Mouse (Mus musculus) hindbrain, embryonic 15.5 days (tissue): Measurements from ENCODE around the gene Cacna1c. TPM values are rescaled to one million over a fixed set of nuclear protein-coding genes. Genes with fewer than 3 reads are reported as not detected.

ENCODE experiments used
- ATAC-seq: fragments of 200-750 bp; cut with Nextera tagmentation; 2 replicates; pipeline ENCODE4 v1.8.0; 2017; ENCODE audit warnings: low read depth, moderate number of reproducible peaks, moderate TSS enrichment; ENCODE audit not compliant: low FRiP score
- H3K27ac ChIP-seq: fragments of 300-500 bp; sonication (generic); replicated peaks from 2 replicates; pipeline ENCODE4 v1.5.1; 2015; ENCODE audit warnings: mild to moderate bottlenecking, inconsistent platforms
- H3K27me3 ChIP-seq: fragments of 300-500 bp; sonication (generic); 2 replicates; pipeline ENCODE4 v1.6.1; 2015; ENCODE audit warnings: control low read depth, inconsistent platforms
- H3K36me3 ChIP-seq: fragments of 300-500 bp; sonication (generic); 2 replicates; pipeline ENCODE4 v1.6.1; 2015; ENCODE audit warnings: control low read depth, inconsistent platforms
- H3K4me1 ChIP-seq: fragments of 300-500 bp; sonication (generic); replicated peaks from 2 replicates; pipeline ENCODE4 v1.6.1; 2015; ENCODE audit warnings: control low read depth, inconsistent platforms
- H3K4me2 ChIP-seq: fragments of 300-500 bp; sonication (generic); 2 replicates; pipeline ENCODE4 v1.6.1; 2015; ENCODE audit warnings: moderate library complexity, mild to moderate bottlenecking, inconsistent platforms
- H3K4me3 ChIP-seq: fragments of 300-500 bp; sonication (generic); 2 replicates; pipeline ENCODE4 v1.5.1; 2015; ENCODE audit warnings: mild to moderate bottlenecking, inconsistent platforms
- H3K9ac ChIP-seq: fragments of 300-500 bp; sonication (generic); 2 replicates; pipeline ENCODE4 v1.6.1; 2015; ENCODE audit warnings: inconsistent platforms
- H3K9me3 ChIP-seq: fragments of 300-500 bp; sonication (generic); 2 replicates; pipeline ENCODE4 v1.6.1; 2016; ENCODE audit warnings: control low read depth, inconsistent platforms
- WGBS: fragments of 180-500 bp; shearing (Covaris S2); methylation state at CpG from one replicate; pipeline ENCODE4 v1.1.7; 2015; 5-methylcytosine and 5-hydroxymethylcytosine counted together
- polyA plus RNA-seq: library from polyadenylated mRNA; unstranded; fragments of >200 nt; fragmentation: Nextera tagmentation; extraction: Ambion mirVana; gene quantifications from 2 replicates; pipeline ENCODE4 v1.2.1, GENCODE M21; 2015

The Cacna1c gene
- polyA plus RNA-seq, 1 experiment from 2014 or later = 7.0 TPM

DNA sequence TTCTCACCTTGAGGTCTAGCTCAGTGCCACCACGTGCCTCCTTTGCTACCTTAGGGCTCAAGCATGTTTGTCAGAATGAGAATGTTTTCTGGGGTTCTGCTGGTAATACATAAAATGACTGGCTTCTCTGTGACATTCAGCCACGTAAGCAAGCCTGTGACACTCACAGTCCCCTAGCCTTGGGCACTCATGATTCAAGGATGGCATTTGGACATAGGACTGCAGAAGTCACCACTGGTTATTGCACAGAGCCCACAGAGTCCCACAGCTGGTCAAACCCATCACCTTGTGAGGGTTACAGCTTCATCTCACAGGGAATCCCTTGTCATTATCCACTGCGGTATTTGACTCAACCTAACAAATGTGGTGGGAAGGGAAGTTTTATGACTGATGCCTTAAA lies 408.3 kb downstream of the Cacna1c start:
- WGBS = 91% methylated on average over 3 of the region's 3 CpGs
- Histone ChIP-seq H3K4me2 (no peak overlapping the region), H3K27ac (no peak overlapping the region), H3K36me3 (no peaks in the 10 kb centered on the region), H3K9ac (no peak overlapping the region), H3K4me1 (peaks cover 26% of the 10 kb centered on the region), H3K4me3 (no peak overlapping the region), H3K9me3 (no peaks in the 10 kb centered on the region), H3K27me3 (no peaks in the 10 kb centered on the region)
- ATAC-seq = no peak

DNA sequence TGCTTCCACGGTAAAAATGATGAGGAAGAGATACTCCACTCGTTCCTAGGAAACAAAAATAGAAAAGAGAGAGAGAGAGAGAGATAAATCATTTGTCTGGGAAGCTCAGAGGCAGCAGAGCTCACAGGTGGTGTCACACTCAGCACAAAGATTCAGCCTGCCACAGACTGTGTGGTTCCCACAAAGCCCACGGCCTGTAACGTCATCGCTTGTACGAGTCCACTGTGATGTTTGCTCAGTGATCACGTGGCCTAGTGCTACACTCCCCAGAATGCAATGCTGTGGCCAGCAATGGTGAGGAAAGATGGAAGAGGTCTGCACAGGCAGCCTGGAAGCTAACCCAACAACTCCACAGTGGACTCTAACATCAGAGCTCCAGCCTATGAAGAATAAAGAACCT lies 415.9 kb downstream of the Cacna1c start:
- Histone ChIP-seq H3K4me1 (0 out of 2 replicates have a peak, but pooled peaks cover 2% of the 10 kb centered on the region), H3K27ac (no peak overlapping the region), H3K9me3 (no peaks in the 10 kb centered on the region), H3K4me3 (no peak overlapping the region), H3K36me3 (no peaks in the 10 kb centered on the region), H3K9ac (no peak overlapping the region), H3K27me3 (no peaks in the 10 kb centered on the region), H3K4me2 (no peak overlapping the region)
- ATAC-seq = no peak
- WGBS = 77% methylated on average over 7 of the region's 7 CpGs

DNA sequence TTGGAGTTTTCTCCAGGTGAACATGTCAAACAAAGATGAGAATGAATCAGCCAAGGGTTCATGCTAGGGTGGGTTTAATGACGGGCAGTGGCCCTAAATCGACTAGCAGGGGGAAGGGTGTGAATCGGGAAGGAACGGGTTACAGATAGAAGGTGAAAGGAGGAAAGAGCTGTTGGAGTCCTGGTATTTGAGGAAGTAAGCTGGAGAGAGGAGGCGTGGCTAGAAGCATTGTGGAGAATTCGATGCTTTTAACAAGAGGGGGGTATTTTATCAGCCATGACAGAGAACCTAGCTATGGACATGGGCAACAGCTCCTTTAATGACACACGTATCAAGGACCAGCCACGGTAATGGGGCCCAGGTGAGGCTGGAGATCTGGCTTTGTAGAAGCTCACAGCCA lies 417.0 kb downstream of the Cacna1c start:
- H3K4me1 ChIP-seq = 0 out of 2 replicates have a peak, but pooled peaks cover 2% of the 10 kb centered on the region
- no peaks in the 10 kb centered on the region for H3K9me3 ChIP-seq
- no peak overlapping the region for H3K4me3 ChIP-seq
- H3K4me2 ChIP-seq = no peak overlapping the region
- H3K36me3 ChIP-seq = peaks cover 6% of the 10 kb centered on the region
- ATAC-seq = no peak
- no peak overlapping the region for H3K9ac ChIP-seq
- no peaks in the 10 kb centered on the region for H3K27me3 ChIP-seq
- H3K27ac ChIP-seq = no peak overlapping the region
- 85% methylated on average over 8 of the region's 8 CpGs for WGBS

- Histone ChIP-seq H3K4me1 (no peaks in the 10 kb centered on the region), H3K27ac (no peak overlapping the region), H3K9me3 (no peaks in the 10 kb centered on the region), H3K4me3 (no peak overlapping the region), H3K4me2 (no peak overlapping the region), H3K27me3 (no peaks in the 10 kb centered on the region), H3K9ac (no peak overlapping the region), H3K36me3 (peaks cover 6% of the 10 kb centered on the region)
- WGBS = 77% methylated on average over 8 of the region's 8 CpGs
- no peak for ATAC-seq
These were observed 418.8 kb downstream of the Cacna1c start for GRCm38 (mm10) chr6:118777457-118777856.

DNA sequence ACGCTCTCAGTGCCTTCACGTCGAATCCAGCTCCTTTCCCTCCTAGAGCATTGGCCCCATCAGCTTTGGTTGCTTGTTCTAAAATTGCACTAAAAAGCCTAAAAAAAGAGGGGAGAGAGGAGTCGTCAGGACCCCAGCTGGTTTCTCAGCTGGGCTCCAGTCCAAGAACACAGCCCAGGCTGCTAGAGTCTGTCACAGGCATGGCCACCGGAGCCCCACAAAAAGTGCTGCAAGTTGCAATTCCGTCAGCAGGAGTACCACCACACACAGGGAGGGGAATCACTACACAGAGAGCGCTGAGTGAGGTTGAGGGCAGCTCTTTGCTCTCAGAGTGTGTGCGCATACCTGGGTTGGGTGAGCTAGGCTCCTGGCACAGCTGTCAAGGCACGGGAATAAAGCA lies 419.8 kb downstream of the Cacna1c start:
- H3K4me2 ChIP-seq = no peak overlapping the region
- no peak overlapping the region for H3K9ac ChIP-seq
- no peaks in the 10 kb centered on the region for H3K27me3 ChIP-seq
- 75% methylated on average over 9 of the region's 9 CpGs for WGBS
- H3K4me3 ChIP-seq = no peak overlapping the region
- peaks cover 6% of the 10 kb centered on the region for H3K36me3 ChIP-seq
- H3K9me3 ChIP-seq = no peaks in the 10 kb centered on the region
- no peaks in the 10 kb centered on the region for H3K4me1 ChIP-seq
- H3K27ac ChIP-seq = no peak overlapping the region
- no peak for ATAC-seq

DNA sequence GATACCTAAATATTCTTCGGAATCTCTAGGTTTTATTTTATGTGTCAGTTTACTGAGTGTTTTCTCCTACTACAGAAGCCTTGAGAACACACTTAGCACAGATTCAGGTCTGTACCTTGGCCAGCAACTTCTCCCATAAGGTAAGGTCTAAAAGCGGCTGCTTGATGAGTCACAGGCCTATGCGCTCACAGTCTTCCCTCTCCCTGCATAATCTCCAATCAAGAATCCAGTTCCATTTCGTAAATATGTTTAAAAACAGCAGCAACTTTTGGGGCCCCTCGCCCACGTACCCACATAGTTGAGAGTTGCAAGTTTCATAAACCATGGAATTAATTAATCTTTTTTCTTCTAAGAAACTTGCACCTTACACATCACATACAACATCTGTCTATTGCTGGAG lies 423.6 kb downstream of the Cacna1c start:
- H3K36me3 ChIP-seq = peaks cover 6% of the 10 kb centered on the region
- H3K27ac ChIP-seq = no peak overlapping the region
- H3K9me3 ChIP-seq = no peaks in the 10 kb centered on the region
- H3K4me2 ChIP-seq = no peak overlapping the region
- H3K9ac ChIP-seq = no peak overlapping the region
- 94% methylated on average over 6 of the region's 6 CpGs for WGBS
- ATAC-seq = no peak
- H3K4me1 ChIP-seq = no peaks in the 10 kb centered on the region
- H3K27me3 ChIP-seq = no peaks in the 10 kb centered on the region
- H3K4me3 ChIP-seq = no peak overlapping the region

- H3K4me3 ChIP-seq = no peak overlapping the region
- H3K9ac ChIP-seq = no peak overlapping the region
- H3K36me3 ChIP-seq = peaks cover 6% of the 10 kb centered on the region
- no peaks in the 10 kb centered on the region for H3K9me3 ChIP-seq
- 97% methylated on average over 4 of the region's 4 CpGs for WGBS
- H3K4me1 ChIP-seq = no peaks in the 10 kb centered on the region
- no peak overlapping the region for H3K27ac ChIP-seq
- ATAC-seq = no peak
- H3K4me2 ChIP-seq = no peak overlapping the region
- no peaks in the 10 kb centered on the region for H3K27me3 ChIP-seq
These were observed 425.1 kb downstream of the Cacna1c start for GRCm38 (mm10) chr6:118771121-118771520.

GRCm38 (mm10) chr6:118770396-118770795 lies 425.8 kb downstream of the Cacna1c start:
- no peaks in the 10 kb centered on the region for H3K9me3 ChIP-seq
- no peak for ATAC-seq
- no peak overlapping the region for H3K4me3 ChIP-seq
- peaks cover 6% of the 10 kb centered on the region for H3K36me3 ChIP-seq
- 80% methylated on average over 6 of the region's 6 CpGs for WGBS
- no peak overlapping the region for H3K27ac ChIP-seq
- no peak overlapping the region for H3K9ac ChIP-seq
- no peaks in the 10 kb centered on the region for H3K4me1 ChIP-seq
- no peaks in the 10 kb centered on the region for H3K27me3 ChIP-seq
- no peak overlapping the region for H3K4me2 ChIP-seq

- Histone ChIP-seq H3K27me3 (no peaks in the 10 kb centered on the region), H3K36me3 (peaks cover 3% of the 10 kb centered on the region), H3K9ac (no peak overlapping the region), H3K27ac (no peak overlapping the region), H3K4me3 (no peak overlapping the region), H3K4me2 (no peak overlapping the region), H3K9me3 (no peaks in the 10 kb centered on the region), H3K4me1 (no peaks in the 10 kb centered on the region)
- no peak for ATAC-seq
- WGBS = 94% methylated on average over 8 of the region's 8 CpGs
These were observed 426.4 kb downstream of the Cacna1c start for GRCm38 (mm10) chr6:118769792-118770191.

- H3K27ac ChIP-seq = no peak overlapping the region
- H3K9ac ChIP-seq = no peak overlapping the region
- ATAC-seq = no peak
- no peaks in the 10 kb centered on the region for H3K9me3 ChIP-seq
- no peaks in the 10 kb centered on the region for H3K36me3 ChIP-seq
- H3K4me2 ChIP-seq = no peak overlapping the region
- H3K27me3 ChIP-seq = no peaks in the 10 kb centered on the region
- H3K4me1 ChIP-seq = no peaks in the 10 kb centered on the region
- H3K4me3 ChIP-seq = no peak overlapping the region
- WGBS = 78% methylated on average over 6 of the region's 6 CpGs
These were observed 428.5 kb downstream of the Cacna1c start for GRCm38 (mm10) chr6:118767698-118768097.

DNA sequence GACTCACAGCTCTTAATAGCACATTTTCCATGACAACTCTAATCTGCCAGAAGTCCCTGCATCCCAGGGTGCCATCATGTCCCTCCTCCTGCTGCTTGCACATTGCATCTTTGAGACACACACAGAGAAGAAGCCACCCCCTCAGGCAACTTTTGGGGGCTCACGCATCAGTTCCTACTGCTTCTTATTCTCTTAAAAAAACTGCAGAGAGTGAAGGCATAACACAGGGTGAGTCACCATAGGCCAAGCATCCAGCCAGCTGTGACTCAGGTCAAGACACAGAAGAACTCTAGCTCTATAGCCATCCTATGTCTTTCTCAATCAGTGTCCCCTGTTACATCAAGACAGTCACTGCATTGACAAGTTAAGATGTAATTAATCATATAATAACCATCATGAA lies 431.0 kb downstream of the Cacna1c start:
- H3K4me3 ChIP-seq = no peak overlapping the region
- no peaks in the 10 kb centered on the region for H3K36me3 ChIP-seq
- 75% methylated on average over 1 of the region's 1 CpGs for WGBS
- no peaks in the 10 kb centered on the region for H3K27me3 ChIP-seq
- H3K9ac ChIP-seq = no peak overlapping the region
- no peak overlapping the region for H3K27ac ChIP-seq
- no peak overlapping the region for H3K4me2 ChIP-seq
- no peaks in the 10 kb centered on the region for H3K4me1 ChIP-seq
- ATAC-seq = no peak
- H3K9me3 ChIP-seq = no peaks in the 10 kb centered on the region

DNA sequence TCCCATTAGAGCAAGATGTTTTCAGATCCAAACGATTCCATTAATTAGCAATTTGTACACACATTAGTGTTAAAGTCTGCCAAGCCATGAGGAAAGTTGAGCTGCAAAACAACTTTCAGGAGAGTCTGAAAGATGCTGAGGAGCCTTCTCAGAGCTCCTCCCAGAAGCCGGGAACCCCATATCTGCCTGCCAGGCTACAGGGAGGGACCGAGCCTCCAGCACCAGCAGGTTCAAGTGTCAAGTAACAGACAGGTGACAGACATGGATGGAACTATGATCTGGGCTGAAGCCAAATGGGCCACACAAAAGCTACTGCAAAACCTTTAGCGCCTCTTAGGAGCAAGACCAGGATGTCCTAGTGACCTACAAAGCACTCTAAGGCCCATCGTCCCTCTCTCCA lies 437.2 kb downstream of the Cacna1c start:
- no peak for ATAC-seq
- no peak overlapping the region for H3K9ac ChIP-seq
- H3K36me3 ChIP-seq = no peaks in the 10 kb centered on the region
- H3K27me3 ChIP-seq = no peaks in the 10 kb centered on the region
- H3K4me2 ChIP-seq = no peak overlapping the region
- 90% methylated on average over 5 of the region's 5 CpGs for WGBS
- H3K4me3 ChIP-seq = no peak overlapping the region
- no peak overlapping the region for H3K27ac ChIP-seq
- no peaks in the 10 kb centered on the region for H3K9me3 ChIP-seq
- H3K4me1 ChIP-seq = peaks cover 11% of the 10 kb centered on the region; the same call in 1 of the 2 replicates

DNA sequence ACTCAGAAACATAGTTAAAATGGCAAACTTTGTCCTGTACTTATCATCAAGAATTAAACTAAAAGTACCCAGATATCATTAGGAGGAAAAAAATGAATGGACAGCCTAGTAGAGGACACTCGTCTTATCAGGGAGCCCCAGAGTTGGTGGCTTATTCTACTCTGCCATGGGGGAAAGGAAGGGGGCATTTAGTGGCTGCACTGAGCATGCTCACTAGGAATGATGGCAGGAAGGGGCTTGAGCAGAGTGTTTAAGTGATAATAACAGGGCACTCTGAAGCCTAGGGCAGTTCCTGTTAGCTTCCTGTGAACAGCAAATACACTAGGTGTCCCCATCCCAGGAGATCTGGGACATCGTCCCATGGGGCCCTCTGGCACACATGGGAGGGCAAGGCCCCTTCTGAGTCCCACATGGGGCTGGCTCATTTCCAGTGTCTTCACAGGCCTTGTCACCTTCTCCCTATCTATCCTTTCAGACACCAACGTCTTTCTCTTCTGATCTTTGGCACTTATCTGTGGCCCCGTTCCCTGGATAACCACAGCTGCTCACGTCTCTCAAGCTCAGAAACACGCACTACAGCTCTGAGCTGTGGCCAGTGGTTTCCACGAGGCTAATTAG lies 437.8 kb downstream of the Cacna1c start:
- Histone ChIP-seq H3K4me1 (peaks cover 18% of the 10 kb centered on the region), H3K36me3 (no peaks in the 10 kb centered on the region), H3K27ac (no peak overlapping the region), H3K27me3 (no peaks in the 10 kb centered on the region), H3K4me3 (no peak overlapping the region), H3K9ac (no peak overlapping the region), H3K4me2 (no peak overlapping the region), H3K9me3 (no peaks in the 10 kb centered on the region)
- 68% methylated on average over 7 of the region's 7 CpGs for WGBS
- ATAC-seq = no peak
